Mouse (Mus musculus) gastrocnemius, adult 8-10 months (tissue): Measurements from ENCODE around the gene Rgl3. TPM values are rescaled to one million over a fixed set of nuclear protein-coding genes. Genes with fewer than 3 reads are reported as not detected.

Experiments
- DNase-seq, 2 experiments: peaks; one replicate each; pipeline ENCODE4 v3.0.0; 2022; ENCODE audit warnings: low spot score in 2 of 2
- total RNA-seq, 4 experiments: library from RNA; stranded (reverse); gene quantifications; 2 replicates each; pipeline ENCODE4 v1.2.4; 2022

Gene Rgl3
- total RNA-seq, 4 experiments from 2014 or later, result 0.27 to 0.88 (median 0.63) TPM

- no peak for DNase-seq
These were observed 5.3 kb downstream of the Rgl3 start for GRCm38 (mm10) chr9:21983911-21984310.

- no peak for DNase-seq
These were observed 10.7 kb downstream of the Rgl3 start for GRCm38 (mm10) chr9:21978398-21979128.

GRCm38 (mm10) chr9:21977972-21978371 is 11.3 kb downstream of the Rgl3 start:
- no peak for DNase-seq

- no peak for DNase-seq
These were observed 11.9 kb downstream of the Rgl3 start for GRCm38 (mm10) chr9:21977331-21977730.

- DNase-seq, result no peak
These were observed 12.5 kb downstream of the Rgl3 start for GRCm38 (mm10) chr9:21976626-21977175.

GRCm38 (mm10) chr9:21969304-21969703 is 19.9 kb downstream of the Rgl3 start:
- DNase-seq, result no peak

GRCm38 (mm10) chr9:21968883-21969282 is 20.4 kb downstream of the Rgl3 start:
- no peak for DNase-seq

GRCm38 (mm10) chr9:21963417-21963816 is 25.8 kb downstream of the Rgl3 start, which contains the start of gene Epor:
Gene Epor (minus strand): TSS chr9:21963506.
- no peak for DNase-seq

GRCm38 (mm10) chr9:21962416-21963059 is 26.7 kb downstream of the Rgl3 start:
- no peak for DNase-seq

GRCm38 (mm10) chr9:21962010-21962409 is 27.2 kb downstream of the Rgl3 start:
- DNase-seq, result no peak

- DNase-seq, result no peak
These were observed 27.8 kb downstream of the Rgl3 start for GRCm38 (mm10) chr9:21961366-21961980.

- DNase-seq, result no peak
These were observed 28.6 kb downstream of the Rgl3 start for GRCm38 (mm10) chr9:21960558-21961208.

GRCm38 (mm10) chr9:21960135-21960534 is 29.1 kb downstream of the Rgl3 start:
- no peak for DNase-seq

- no peak for DNase-seq
These were observed 30.0 kb downstream of the Rgl3 start for GRCm38 (mm10) chr9:21959244-21959643.

GRCm38 (mm10) chr9:21958372-21958771 is 30.9 kb downstream of the Rgl3 start:
- no peak for DNase-seq

- DNase-seq, result peak; percentile 98 to 99
These were observed 33.5 kb downstream of the Rgl3 start, which contains the start of gene Swsap1 for GRCm38 (mm10) chr9:21955570-21956281. Gene Swsap1 (plus strand): TSS chr9:21955755.

- DNase-seq, result no peak
These were observed 34.0 kb downstream of the Rgl3 start for GRCm38 (mm10) chr9:21955225-21955569.

- DNase-seq, result no peak
These were observed 34.6 kb downstream of the Rgl3 start for GRCm38 (mm10) chr9:21954635-21955034.

GRCm38 (mm10) chr9:21953600-21953999 is 35.6 kb downstream of the Rgl3 start:
- no peak for DNase-seq

- no peak for DNase-seq
These were observed 37.3 kb downstream of the Rgl3 start for GRCm38 (mm10) chr9:21951977-21952376.

- DNase-seq, result no peak
These were observed 38.9 kb downstream of the Rgl3 start for GRCm38 (mm10) chr9:21950322-21950721.
